Mouse (Mus musculus) heart, postnatal 0 days (tissue): Measurements from ENCODE around the gene Rsrp1.
A peak's percentile ranks its signal among the peaks of the same experiment; 100 is the strongest.

Experiments
- CTCF ChIP-seq: IDR thresholded peaks from 2 replicates; pipeline ENCODE4 v1.5.1; 2016; ENCODE audit warnings: antibody characterized with exemption, control low read depth, low read depth
- EP300 ChIP-seq: IDR thresholded peaks from 2 replicates; pipeline ENCODE4 v1.6.1; 2016; ENCODE audit warnings: antibody characterized with exemption, low read depth

GRCm38 (mm10) chr4:134963021-134963776 lies 39.8 kb downstream of the Rsrp1 start:
- TF ChIP-seq CTCF: peak; percentile 40
- TF ChIP-seq EP300: no peak
